Mouse (Mus musculus) cerebellum, postnatal 36 days (tissue): ENCODE results near the gene Dclre1b.
"Not testable (repeated sequence)": the region's sequence is repeated elsewhere in the genome, so short reads cannot be mapped to it uniquely, and the experiment has no call there.

Experiments
- DNase-seq, 2 experiments: peaks; one replicate each; pipeline ENCODE4 v3.0.0; 2021 to 2022; ENCODE audit warnings: mixed read lengths in 2 of 2

The Dclre1b gene

DNA sequence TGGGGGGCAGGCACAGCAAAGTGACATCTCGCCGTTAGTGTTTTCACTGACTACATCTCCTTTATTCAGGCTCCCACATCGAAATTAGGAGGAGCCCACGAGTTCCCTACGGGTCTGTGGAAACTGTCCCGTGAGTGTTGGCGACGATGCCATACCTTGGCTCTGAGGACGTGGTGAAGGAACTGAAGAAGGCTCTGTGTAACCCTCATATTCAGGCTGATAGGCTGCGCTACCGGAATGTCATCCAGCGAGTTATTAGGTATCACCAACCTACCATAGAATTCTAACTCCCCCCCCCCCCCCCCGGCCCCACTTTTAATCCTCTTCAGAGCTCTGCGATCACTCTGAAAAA is 531 bp upstream of the Dclre1b start:
- no peak for DNase-seq

DNA sequence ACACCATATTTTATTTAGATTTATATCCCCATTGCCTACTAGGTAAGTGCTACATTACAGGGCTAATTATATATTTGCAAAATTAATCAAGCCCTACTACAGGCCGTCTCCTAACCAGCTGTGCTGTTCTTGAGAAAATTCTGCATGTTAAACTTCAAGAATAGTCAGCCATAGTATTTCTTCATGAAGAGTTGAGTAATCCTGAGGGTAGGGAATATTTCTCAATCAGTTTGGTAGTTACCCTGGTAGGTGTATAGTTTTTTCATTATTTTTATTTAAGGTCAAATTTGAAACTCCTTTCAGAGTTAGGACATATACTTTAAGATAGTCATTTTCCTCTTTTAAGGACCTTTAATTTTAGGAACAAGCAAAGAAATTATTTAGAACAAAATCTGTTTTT is 3.6 kb downstream of the Dclre1b start:
- DNase-seq, result no peak

DNA sequence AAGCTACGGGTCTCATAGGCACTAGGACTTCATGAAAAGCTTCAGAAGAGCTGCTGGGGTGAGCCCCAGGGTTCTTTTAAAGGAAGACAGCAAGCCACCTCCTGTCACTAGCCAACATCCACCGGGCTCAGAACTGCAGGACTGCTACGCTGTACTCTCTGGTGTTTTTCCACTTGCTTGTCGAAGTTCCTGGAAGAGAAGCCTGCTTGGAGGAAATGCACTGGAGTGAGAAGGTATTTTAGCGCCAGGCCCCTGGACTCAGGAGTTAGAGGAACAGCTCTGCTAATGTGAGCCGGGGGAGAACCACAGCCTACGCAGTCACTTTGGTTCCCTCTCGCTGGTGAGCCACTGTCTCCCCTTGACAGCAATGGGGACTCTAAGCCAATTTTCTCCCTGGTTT is 6.4 kb downstream of the Dclre1b start:
- no peak for DNase-seq

DNA sequence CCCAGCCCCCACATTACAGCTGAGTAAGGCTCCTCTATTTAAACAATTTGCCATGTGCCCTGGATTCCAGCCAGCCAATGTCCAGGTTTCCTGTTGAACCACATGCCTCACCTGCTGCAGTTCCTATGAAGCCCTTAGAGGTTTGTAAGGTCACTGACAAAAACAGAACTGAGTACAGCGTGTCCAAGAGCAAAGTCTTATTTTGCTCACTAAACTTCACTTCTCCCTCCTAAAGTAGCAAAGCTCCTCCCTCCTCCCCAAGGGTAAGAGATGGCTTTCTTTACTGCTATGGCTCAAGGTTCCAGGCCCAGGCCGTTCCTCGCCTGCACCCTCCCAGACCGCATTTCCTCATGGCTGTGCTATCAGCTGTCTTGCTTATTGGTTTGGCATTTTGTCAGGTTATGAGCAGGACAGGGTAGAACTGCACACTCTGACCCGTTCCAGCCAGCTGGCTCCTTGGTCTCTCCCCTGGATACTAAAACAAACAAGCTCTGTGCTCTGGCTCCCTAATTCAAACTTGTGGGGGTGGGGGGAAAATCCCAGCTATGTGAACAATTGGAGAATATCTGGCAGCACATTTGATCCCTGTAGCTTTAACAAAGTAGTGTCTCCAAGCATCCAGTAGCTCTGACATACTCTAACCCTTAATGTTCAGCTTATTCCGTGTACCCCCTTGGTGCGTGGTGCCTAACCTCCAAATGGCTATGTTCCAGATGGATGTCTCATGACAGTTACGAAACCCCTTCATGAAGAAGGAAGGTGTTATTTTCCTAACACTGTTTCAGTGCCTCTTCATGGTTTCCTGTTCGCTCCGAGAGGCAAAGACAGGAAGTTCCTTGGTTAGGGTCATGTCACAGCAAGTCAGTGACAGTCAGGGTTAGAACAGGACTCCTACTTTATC is 7.4 kb downstream of the Dclre1b start:
- peak; percentile 52 to 54 for DNase-seq

DNA sequence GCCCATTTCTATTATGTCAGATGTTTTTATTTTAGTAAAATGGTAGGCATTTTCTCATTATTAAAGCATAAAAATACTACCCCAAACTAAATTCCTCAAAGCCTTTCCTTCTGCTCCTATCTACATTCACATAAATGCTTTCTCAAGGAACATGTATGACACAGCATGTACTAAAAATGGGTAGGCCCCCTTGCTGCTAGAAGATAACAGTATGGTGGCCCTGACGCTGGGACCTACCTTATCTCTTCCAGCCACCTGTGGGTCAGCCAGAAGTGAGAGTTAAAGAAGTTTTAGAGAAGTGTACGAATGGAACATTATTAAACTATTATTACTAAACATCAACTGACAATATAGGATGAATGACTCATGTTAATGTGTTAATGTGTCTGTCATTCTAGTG is 9.7 kb downstream of the Dclre1b start:
- DNase-seq, result no peak

DNA sequence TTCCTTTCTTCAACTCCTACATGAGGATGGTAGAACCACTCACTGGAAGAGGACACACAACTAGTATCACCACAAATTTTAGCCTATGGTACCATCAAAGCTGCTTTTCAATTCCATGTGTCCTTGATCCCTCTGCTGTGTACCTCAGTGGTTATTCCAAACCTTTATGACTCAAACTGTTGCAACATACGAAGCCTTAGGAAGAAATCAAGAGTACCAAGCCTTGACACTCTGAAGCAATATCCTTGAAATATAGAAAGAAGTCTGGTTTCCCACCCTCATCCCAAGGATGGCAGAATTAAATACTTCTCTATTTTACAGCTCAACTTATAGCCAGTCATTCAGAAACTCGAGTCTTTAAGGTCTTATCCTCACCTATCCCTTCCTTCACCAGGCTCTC is 12.9 kb downstream of the Dclre1b start:
- DNase-seq, result no peak

DNA sequence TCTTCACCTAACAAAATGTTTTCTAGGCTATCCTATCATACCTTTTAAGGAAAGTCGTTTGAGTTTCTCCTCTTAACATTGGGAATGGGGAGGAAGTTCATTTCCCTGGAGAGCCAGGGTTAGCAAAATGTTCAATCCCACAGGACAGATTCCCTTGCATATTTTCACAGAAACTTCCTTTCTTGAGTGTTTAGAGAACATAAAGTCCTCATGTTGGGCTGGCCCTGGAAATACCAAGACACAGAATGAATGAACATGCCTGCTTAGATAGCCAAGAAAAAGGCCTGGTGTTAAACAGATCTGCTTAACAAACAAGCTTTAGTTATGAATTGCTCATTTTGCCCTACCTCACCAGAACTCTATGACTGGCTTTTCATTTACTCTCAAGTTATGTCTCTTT is 16.7 kb downstream of the Dclre1b start:
- DNase-seq, result no peak

DNA sequence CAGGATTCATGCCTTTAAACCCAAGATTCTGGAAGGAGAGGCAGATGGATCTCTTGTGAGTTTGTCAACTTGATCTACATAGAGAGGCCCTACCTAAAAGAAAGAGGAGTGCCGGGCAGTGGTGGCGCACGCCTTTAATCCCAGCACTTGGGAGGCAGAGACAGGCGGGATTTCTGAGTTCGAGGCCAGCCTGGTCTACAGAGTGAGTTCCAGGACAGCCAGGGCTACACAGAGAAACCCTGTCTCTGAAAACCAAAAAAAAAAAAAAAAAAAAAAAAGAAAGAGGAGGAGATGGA is 17.2 kb downstream of the Dclre1b start:
- not testable (repeated sequence) for DNase-seq

DNA sequence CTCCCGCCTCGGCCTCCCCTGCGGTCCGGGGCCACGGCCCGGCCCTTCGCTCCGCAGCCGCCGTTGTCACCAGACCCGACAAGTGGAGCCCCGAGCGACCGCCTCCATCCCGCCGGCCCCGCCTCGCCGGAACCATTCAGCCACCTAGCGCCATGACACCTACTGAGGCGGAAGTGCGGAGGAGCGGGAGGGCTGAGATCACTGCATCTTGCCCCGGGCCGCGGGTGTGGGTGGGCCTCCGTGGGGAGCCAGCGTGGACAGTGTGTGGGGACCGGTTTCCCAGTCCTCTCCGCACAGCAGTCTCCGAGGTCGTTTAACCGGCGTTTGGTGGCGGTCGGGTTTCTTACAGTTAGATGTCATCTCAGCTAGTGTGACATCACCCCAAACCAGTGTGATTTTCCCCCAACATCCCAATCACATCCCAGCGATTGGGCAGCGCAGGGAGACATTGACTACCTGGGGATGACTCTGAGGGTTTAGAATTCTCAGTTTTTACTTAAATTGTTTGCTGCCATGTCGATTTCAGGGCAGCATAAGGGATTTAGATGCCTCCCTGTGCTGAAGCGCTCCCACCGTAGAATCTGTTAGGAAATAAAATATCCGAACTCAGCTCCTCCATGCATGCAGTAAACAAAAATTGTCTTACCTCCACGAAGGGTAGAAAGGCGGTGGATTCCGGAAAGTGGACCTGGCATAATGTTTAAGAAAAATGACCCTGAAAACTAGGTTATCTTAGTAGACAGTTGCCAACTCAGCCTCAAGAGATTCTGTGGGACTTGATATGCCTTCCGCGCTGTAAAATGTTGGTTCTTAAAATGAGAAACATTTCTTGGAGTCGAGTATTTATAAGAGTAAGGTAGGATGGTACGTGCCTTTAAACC is 17.8 kb downstream of the Dclre1b start, which contains the start of gene Hipk1:
Gene Hipk1, minus strand, starts transcription at position 334 of the 881 bp plus-strand sequence.
- DNase-seq, result peak; percentile 95 to 96

DNA sequence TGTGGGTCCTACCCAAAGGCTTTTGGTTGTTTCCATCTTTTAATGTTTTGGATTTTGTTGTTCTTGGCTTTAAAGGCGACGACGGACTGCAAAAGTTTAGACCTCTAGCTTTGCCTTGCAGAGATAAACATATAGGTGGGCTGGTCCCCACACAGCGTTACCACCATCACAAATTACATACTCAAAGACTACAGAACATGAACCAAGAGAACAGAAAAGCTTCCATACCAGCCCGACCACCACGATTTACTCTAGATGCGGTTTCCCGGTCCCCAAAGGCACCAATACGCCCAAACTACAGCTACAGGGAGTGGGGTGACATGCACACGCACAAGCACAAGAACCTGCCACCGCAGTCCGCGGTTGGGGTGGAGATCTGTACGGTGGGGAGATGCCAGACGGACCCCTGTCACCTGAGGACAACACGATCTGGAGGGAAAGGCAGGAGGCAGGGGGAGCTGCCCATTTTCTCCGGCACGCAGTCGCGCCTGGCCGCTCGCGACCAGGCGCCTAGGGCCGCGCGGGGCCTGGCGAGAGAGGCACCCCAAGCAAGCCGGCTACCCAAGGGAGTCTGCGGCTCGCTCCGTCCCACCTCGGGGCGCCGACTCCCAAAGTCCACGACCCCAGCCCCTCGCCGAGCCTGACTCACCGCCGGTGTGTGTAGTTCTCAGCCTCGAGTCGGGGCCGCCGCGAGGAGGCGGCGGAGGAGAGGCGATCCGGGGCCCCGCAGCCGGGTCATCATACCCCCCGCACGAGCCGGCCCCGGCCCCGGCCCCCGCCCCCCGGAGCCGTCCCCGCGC is 18.7 kb downstream of the Dclre1b start:
- peak; percentile 29 to 49 for DNase-seq

DNA sequence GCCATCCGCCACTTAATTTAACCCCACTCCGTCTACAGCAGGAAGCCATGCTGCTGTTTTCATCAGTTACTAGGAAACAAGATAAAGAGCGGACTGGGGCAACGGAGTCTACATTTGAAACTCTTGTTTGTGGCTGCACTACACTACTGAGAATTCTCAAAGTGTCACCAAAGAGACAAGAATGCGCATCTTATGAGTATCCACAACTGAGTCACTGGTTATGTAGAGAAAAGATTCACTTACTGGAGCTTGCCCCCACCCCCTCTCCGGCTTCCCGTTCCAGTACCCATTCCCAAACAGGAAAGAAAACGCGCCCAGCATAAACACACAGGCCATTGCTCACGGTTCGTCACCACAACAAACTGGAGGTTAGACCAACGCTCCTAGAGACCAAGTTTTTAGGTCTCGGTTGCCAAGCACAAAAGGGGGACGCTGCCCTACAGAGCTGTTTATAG is 19.3 kb downstream of the Dclre1b start:
- DNase-seq, result peak; percentile 17 to 36

DNA sequence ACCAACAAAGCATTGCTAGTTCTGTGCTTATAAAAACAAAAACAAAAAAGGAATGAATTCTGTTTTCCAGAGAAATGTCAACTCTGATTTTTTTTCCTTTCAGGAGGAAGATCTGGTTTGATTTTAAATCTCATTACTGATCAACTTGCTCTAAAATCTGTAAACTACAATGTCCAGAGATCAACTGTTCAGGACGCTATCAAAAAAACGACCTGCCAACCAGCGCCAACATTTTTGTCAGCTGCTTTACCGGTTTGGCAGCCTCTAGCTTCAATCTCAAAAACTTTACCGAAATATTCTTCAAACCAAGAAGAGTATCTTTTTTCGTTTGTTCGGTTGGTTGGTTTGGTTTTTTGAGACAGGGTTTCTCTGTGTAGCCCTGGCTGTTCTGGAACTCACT is 20.1 kb downstream of the Dclre1b start:
- no peak for DNase-seq

DNA sequence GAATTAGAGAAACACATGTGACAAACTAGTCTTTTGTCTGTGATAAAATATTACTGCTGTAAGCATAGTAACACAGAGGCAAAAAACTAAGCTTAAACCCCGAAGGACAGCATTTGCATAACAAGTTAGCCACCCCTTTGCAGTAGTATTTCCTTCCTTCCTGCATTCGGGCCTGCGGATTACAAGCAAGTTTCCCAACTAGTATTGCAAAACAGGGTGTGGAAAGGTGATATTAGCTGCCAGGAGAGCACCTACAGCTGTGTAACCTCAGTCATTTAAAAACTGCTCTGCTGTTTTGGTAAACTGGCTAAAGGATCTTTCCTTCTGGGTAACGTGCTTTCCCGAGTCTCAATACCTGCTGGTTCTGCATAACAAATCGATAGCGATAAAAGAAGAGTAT is 22.0 kb downstream of the Dclre1b start:
- DNase-seq, result no peak

DNA sequence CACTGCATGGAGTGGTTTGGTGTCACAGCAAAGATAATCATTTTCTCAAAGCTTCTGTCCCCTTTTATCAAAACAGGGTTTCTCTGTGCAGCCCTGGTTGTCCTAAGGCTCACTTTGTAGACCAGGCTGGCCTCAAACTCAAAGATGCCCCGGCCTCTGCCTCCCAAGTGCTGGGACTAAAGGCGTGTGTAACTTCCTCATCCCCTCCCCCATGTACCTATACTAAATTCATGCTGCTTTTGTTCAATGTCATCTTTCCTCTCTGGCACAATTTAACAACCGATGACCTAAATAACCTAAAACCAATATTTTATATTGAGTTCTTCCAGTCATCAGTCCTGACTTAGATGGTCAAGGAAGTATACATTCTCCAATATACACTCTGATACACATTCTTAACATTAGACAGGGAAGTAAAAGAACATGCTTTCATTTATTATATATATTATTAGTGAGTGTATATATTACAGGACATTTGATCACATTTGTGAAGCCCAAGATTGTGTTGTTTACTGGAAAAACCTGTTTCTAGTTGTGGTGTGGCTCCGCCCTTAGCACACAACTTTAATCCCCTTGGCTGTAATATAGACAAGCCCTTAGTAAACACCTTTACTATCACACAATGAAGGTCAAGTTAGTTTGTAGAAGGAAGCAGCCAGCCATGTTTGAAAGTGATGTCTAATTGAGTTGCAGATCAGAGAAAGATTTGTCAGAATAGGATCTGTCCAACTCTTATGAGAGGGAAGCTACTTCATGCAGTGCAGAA is 26.2 kb downstream of the Dclre1b start:
- no peak for DNase-seq

DNA sequence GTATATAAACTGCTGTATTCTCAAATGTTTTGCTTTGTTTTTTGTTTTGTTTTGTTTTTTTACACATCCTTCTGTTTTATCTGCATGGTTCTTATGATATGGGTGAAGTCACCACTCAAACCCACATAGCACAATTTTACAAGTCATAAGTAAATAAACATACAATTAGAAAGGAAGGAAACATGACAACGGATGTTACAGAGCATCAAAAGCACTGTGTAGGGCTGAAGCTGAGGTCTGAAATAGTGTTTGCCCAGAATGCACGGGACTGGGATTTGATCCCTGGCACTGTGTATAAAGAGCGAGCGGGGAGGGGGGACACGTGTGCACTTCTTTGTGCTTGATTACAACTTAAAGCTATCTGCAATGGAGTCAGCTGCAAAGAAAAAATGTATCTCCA is 28.5 kb downstream of the Dclre1b start:
- DNase-seq, result no peak

DNA sequence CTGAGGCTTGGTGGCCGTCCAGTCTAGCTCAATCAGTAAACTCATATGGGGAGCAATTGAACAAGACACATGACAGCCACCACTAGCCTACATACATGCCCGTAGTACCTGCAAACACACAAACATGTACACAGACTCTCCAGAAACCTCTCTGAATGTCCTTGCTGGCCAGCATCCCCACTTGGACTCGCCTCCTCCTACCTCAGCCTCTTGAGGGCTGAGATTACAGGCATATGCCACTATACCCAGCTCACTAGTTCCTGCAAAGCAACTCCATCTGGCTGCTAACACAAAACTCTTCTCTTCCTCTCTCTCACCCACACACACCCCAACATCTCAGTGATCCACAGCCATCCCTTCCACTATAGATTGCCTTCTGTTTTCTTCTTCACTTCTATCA is 29.0 kb downstream of the Dclre1b start:
- peak; percentile 27 to 32 for DNase-seq

DNA sequence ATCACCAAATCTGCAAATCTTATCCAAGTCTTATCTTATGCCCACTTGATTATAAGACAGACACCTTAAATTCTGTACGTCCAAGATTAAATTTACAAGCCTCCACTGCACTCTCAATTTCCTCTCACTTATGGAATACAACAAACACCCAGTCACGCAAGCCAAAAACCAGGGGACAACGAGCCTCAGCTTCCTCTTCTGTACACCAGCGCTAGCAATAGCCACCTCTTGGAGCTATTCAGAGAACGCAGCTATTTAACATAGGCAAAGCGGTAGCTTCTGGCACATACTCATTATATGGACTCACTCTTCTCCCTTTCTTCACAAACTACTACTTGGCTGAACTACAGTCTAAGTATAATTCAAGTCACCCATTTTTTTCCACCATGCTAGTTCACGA is 30.1 kb downstream of the Dclre1b start:
- DNase-seq, result no peak

DNA sequence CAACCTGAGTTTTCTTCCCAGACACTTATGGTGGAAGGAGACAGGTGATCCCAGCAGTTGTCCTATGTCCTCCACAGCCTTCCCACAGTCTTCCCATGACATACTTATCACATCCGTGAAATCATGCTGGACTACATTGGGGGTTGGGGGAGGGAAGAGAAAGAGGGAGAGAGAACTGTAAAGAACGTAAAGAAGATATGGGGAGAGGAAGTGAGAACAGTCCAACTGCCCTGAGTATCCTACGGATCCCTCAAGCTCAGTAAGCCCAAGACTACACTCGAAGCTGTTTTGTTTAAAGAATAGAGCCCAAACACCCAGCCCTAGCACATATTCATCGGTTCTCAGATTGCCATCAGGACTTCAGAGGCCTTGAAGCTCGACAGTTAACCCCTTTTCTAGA is 30.6 kb downstream of the Dclre1b start:
- DNase-seq, result no peak

DNA sequence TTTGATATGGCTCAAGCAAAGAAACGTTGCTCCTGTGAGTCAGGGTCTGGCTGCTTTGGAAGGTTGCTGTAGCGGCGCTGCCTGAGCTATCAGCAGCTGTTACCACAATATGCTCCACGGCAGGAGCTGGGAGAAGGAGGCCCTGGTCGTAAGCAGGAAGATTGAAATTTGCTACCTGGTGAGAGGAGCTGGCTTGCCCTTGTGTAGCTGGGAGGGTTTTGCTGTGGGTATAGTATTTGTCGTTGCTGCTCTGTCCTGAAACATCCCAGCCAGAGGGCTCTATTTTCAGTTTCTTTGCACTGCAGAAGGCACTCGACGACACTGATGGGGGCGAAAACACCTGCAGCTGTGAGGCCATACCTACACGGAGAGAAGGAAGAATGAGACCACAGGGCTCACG is 31.3 kb downstream of the Dclre1b start:
- DNase-seq, result peak; percentile 65 to 69

DNA sequence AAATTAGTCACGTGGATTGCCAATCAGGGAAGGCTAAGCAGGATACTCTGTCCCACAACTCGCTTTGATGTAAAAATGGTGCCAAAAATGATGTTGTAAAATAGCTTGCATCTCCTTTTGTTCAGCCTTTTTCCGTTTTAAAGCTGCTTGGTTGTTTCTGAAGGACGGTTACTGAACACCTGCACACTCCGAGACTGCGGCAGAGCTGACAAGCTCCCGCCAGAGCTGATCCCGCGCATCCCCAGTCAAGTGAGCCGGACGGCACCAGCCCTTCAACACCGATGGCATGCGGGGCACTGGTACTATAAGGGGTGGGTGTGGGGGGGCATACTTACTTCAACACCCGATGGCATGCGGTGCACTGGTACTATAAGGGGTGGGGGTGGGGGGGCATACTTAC is 35.2 kb downstream of the Dclre1b start:
- no peak for DNase-seq

DNA sequence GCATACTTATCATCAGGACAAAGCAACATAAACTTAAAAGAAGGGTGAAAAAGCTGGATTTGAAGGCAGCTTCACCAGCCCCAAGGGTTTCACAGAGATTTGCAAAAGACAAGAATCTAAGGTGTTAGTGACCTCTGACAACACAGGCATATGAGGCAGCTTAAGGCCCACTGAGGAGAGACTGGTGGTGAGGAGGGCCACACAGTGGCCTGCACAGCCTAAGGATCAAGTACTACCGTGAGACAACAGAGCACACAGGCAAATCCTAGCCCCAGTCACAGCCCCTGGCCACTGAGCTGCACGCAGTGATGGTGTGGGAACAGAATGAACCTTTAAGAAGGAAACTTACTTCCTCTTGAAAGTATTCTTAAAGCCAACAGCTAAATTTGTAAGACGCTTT is 35.7 kb downstream of the Dclre1b start:
- DNase-seq, result no peak

DNA sequence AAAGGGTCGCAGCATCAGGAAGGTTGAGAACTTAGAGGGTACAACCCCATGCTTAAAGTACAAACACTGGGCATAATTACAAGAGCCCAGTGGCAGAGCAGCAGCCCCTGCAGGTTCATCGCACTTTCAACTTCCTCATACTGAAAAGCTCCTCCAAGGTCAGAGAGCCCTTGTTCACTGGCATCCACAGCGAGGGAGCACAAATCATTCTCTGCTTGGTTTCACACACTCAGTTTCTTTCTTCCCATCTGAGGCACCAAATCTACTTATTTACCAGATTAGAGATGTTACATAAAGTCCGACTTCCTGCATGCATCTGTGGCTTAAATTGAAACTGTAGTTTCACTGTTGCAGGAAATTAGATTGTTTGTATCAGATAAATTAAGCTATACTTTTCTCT is 36.4 kb downstream of the Dclre1b start:
- no peak for DNase-seq
